Mouse (Mus musculus) hindbrain, postnatal 0 days (tissue): ENCODE data around the gene Ptp4a2. TPM values are rescaled to one million over a fixed set of nuclear protein-coding genes. Genes with fewer than 3 reads are reported as not detected.
A peak's percentile ranks its signal among the peaks of the same experiment; 100 is the strongest.

Experiments used
- ATAC-seq: fragments of 200-750 bp; cut with Nextera tagmentation; 2 replicates; pipeline ENCODE4 v1.8.0; 2017; ENCODE audit warnings: mild to moderate bottlenecking, moderate TSS enrichment, moderate library complexity
- DNase-seq: peaks from one replicate; pipeline ENCODE4 v3.0.0-alpha.2; 2015; ENCODE audit warnings: low spot score
- H3K27ac ChIP-seq: fragments of 300-500 bp; sonication (generic); 2 replicates; pipeline ENCODE4 v1.5.1; 2014; ENCODE audit warnings: mild to moderate bottlenecking
- H3K27me3 ChIP-seq: fragments of 300-500 bp; sonication (generic); 2 replicates; pipeline ENCODE4 v1.6.1; 2014; ENCODE audit warnings: low read length, mixed read lengths; ENCODE audit not compliant: insufficient read depth
- H3K36me3 ChIP-seq: fragments of 300-500 bp; sonication (generic); 2 replicates; pipeline ENCODE4 v1.6.1; 2014; ENCODE audit warnings: low read length, mixed read lengths; ENCODE audit not compliant: insufficient read depth
- H3K4me1 ChIP-seq: fragments of 300-500 bp; sonication (generic); 2 replicates; pipeline ENCODE4 v1.6.1; 2014; ENCODE audit warnings: antibody characterized with exemption, low read length, mixed read lengths; ENCODE audit not compliant: insufficient read depth
- H3K4me2 ChIP-seq: fragments of 300-500 bp; sonication (generic); 2 replicates; pipeline ENCODE4 v1.6.1; 2014; ENCODE audit warnings: low read depth, mild to moderate bottlenecking, low read length, moderate library complexity, mixed read lengths
- H3K4me3 ChIP-seq: fragments of 300-500 bp; sonication (generic); 2 replicates; pipeline ENCODE4 v1.5.1; 2014; ENCODE audit warnings: low read length
- H3K9ac ChIP-seq: fragments of 300-500 bp; sonication (generic); replicated peaks from 2 replicates; pipeline ENCODE4 v1.6.1; 2014; ENCODE audit warnings: mild to moderate bottlenecking, low read length, moderate library complexity, mixed read lengths
- H3K9me3 ChIP-seq: fragments of 300-500 bp; sonication (generic); 2 replicates; pipeline ENCODE4 v1.6.1; 2016; ENCODE audit warnings: low read length, mixed read lengths
- CTCF ChIP-seq: IDR thresholded peaks from 2 replicates; pipeline ENCODE4 v1.5.1; 2016; ENCODE audit warnings: antibody characterized with exemption, control low read depth, low read depth
- WGBS: fragments of 180-500 bp; shearing (Covaris S2); extraction: QIAGEN DNeasy Blood & Tissue Kit; methylation state at CpG from one replicate; pipeline ENCODE4 v1.1.7; 2014; 5-methylcytosine and 5-hydroxymethylcytosine counted together
- polyA plus RNA-seq: library from polyadenylated mRNA; unstranded; fragments of >200 nt; fragmentation: Nextera tagmentation; extraction: Ambion mirVana; gene quantifications from 2 replicates; pipeline ENCODE4 v1.2.1, GENCODE M21; 2015
- total RNA-seq: library from RNA; depleted of rRNA; stranded (reverse); fragments of >200 nt; gene quantifications from 2 replicates; pipeline ENCODE4 v1.2.3, GENCODE M21; 2014

Gene Ptp4a2
- total and polyA plus RNA-seq, 2 experiments from 2014 or later: 83.5 to 243 TPM

GRCm38 (mm10) chr4:129795151-129795860 lies 15.7 kb upstream of the Ptp4a2 start:
- no peak overlapping the region for H3K4me3 ChIP-seq
- peak overlapping the region; percentile 27 for H3K27ac ChIP-seq
- H3K36me3 ChIP-seq: no peaks in the 10 kb centered on the region
- H3K9ac ChIP-seq: 0 out of 2 replicates have a peak overlapping the region, but pooled peaks have one; percentile 0
- H3K4me2 ChIP-seq: peak overlapping the region; percentile 37
- H3K4me1 ChIP-seq: peaks cover 9% of the 10 kb centered on the region; the same call in 1 of the 2 replicates
- TF ChIP-seq CTCF: no peak
- ATAC-seq (peak; percentile 63; the same call in 1 of the 2 replicates), DNase-seq (peak; percentile 55)
- H3K9me3 ChIP-seq: no peaks in the 10 kb centered on the region
- H3K27me3 ChIP-seq: no peaks in the 10 kb centered on the region
- 13% methylated on average over 17 of the region's 17 CpGs for WGBS

DNA sequence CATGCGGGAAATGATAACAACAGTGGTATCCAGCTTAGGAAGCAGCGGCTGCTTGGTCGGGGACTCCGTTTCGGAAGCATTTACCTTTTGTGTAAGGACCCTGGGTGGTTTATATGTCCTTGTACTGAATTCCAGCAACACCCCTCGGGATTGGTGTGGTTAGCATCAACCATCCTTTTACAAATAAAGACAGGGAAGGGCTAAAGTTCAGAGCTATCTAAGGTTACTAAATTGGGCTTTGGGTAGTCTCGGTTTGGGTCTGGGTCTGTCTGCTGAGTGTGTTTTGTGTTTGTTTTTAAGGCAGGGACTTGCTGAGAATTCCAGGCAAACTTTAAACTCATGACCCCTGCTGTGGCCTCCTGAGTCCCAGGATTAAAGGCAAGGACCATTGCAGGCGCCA lies 15.2 kb upstream of the Ptp4a2 start:
- Histone ChIP-seq H3K9me3 (no peaks in the 10 kb centered on the region), H3K4me2 (peak overlapping the region; percentile 37), H3K4me3 (no peak overlapping the region), H3K27me3 (no peaks in the 10 kb centered on the region), H3K36me3 (no peaks in the 10 kb centered on the region), H3K4me1 (peaks cover 9% of the 10 kb centered on the region; the same call in 1 of the 2 replicates), H3K9ac (no peak overlapping the region), H3K27ac (peak overlapping the region; percentile 27)
- 34% methylated on average over 8 of the region's 8 CpGs for WGBS
- TF ChIP-seq CTCF: no peak
- ATAC-seq (no peak), DNase-seq (no peak)

GRCm38 (mm10) chr4:129797985-129798384 lies 13.0 kb upstream of the Ptp4a2 start:
- 53% methylated on average over 5 of the region's 5 CpGs for WGBS
- Histone ChIP-seq H3K4me1 (peaks cover 5% of the 10 kb centered on the region; the same call in 1 of the 2 replicates), H3K36me3 (no peaks in the 10 kb centered on the region), H3K9ac (no peak overlapping the region), H3K4me3 (no peak overlapping the region), H3K27me3 (no peaks in the 10 kb centered on the region), H3K4me2 (no peak overlapping the region), H3K27ac (no peak overlapping the region), H3K9me3 (no peaks in the 10 kb centered on the region)
- ATAC-seq: no peak
- no peak for DNase-seq
- TF ChIP-seq CTCF: no peak

DNA sequence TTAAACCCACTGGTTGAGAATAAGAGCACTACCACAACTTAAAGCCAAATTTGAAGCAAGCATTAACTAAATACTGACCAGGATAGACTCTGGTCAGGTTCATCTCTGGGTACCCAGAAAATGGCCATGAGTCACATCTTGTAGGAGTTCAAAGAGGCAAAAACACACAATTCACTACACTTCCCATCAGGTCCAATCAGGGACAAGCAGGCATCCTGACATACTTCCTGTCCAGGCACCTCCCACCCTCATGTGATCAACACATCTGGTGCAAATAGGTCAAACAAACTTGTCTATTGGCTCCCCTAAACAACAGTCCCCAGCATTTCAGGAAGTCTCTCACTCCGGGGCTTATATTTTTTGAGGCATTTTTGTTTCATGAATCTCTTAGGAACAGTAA lies 7.7 kb upstream of the Ptp4a2 start:
- no peak for TF ChIP-seq CTCF
- Histone ChIP-seq H3K9ac (no peak overlapping the region), H3K4me3 (no peak overlapping the region), H3K4me2 (no peak overlapping the region), H3K9me3 (no peaks in the 10 kb centered on the region), H3K27me3 (no peaks in the 10 kb centered on the region), H3K27ac (no peak overlapping the region), H3K36me3 (no peaks in the 10 kb centered on the region), H3K4me1 (no peaks in the 10 kb centered on the region)
- ATAC-seq: no peak
- 84% methylated on average over 1 of the region's 1 CpGs for WGBS
- no peak for DNase-seq

- no peak for ATAC-seq
- H3K9me3 ChIP-seq: no peaks in the 10 kb centered on the region
- H3K27me3 ChIP-seq: no peaks in the 10 kb centered on the region
- H3K27ac ChIP-seq: no peak overlapping the region
- H3K4me2 ChIP-seq: no peak overlapping the region
- no peak overlapping the region for H3K4me3 ChIP-seq
- 90% methylated on average over 3 of the region's 3 CpGs for WGBS
- DNase-seq: no peak
- no peak for TF ChIP-seq CTCF
- no peaks in the 10 kb centered on the region for H3K4me1 ChIP-seq
- H3K9ac ChIP-seq: no peak overlapping the region
- H3K36me3 ChIP-seq: no peaks in the 10 kb centered on the region
Observed at GRCm38 (mm10) chr4:129805059-129805458, 6.0 kb upstream of the Ptp4a2 start.

- Histone ChIP-seq H3K36me3 (no peaks in the 10 kb centered on the region), H3K9me3 (no peaks in the 10 kb centered on the region), H3K4me3 (no peak overlapping the region), H3K27ac (no peak overlapping the region), H3K4me1 (no peaks in the 10 kb centered on the region), H3K27me3 (no peaks in the 10 kb centered on the region), H3K4me2 (no peak overlapping the region), H3K9ac (no peak overlapping the region)
- DNase-seq (no peak), ATAC-seq (no peak)
- no peak for TF ChIP-seq CTCF
- WGBS: 88% methylated on average over 14 of the region's 14 CpGs
Observed at GRCm38 (mm10) chr4:129811605-129812468, 818 bp downstream of the Ptp4a2 start.

- Histone ChIP-seq H3K36me3 (no peaks in the 10 kb centered on the region), H3K4me1 (peaks cover 10% of the 10 kb centered on the region), H3K4me2 (no peak overlapping the region), H3K4me3 (no peak overlapping the region), H3K9ac (no peak overlapping the region), H3K27me3 (no peaks in the 10 kb centered on the region), H3K9me3 (no peaks in the 10 kb centered on the region), H3K27ac (no peak overlapping the region)
- DNase-seq (peak; percentile 51), ATAC-seq (no peak)
- TF ChIP-seq CTCF: no peak
- WGBS: 44% methylated on average over 6 of the region's 6 CpGs
Observed at GRCm38 (mm10) chr4:129817591-129817990, 6.6 kb downstream of the Ptp4a2 start.
